Mouse (Mus musculus) kidney, postnatal 0 days (tissue): Measurements from ENCODE around the gene Foxo6. TPM values are rescaled to one million over a fixed set of nuclear protein-coding genes. Genes with fewer than 3 reads are reported as not detected.

ENCODE experiments used
- ATAC-seq: fragments of 200-750 bp; cut with Nextera tagmentation; replicated peaks from 2 replicates; pipeline ENCODE4 v1.8.0; 2017; ENCODE audit warnings: low read depth, moderate number of reproducible peaks, moderate TSS enrichment, moderate library complexity; ENCODE audit not compliant: low FRiP score
- DNase-seq: peaks from one replicate; pipeline ENCODE4 v3.0.0-alpha.2; 2016; ENCODE audit warnings: low spot score
- H3K27ac ChIP-seq: fragments of 300-500 bp; sonication (generic); 2 replicates; pipeline ENCODE4 v1.5.1; 2014; ENCODE audit warnings: mild to moderate bottlenecking
- H3K27me3 ChIP-seq: fragments of 300-500 bp; sonication (generic); 2 replicates; pipeline ENCODE4 v1.6.1; 2014; ENCODE audit warnings: low read length, mixed read lengths; ENCODE audit not compliant: insufficient read depth
- H3K36me3 ChIP-seq: fragments of 300-500 bp; sonication (generic); 2 replicates; pipeline ENCODE4 v1.6.1; 2014; ENCODE audit warnings: low read length, mixed read lengths; ENCODE audit not compliant: insufficient read depth
- H3K4me1 ChIP-seq: fragments of 300-500 bp; sonication (generic); replicated peaks from 2 replicates; pipeline ENCODE4 v1.6.1; 2014; ENCODE audit warnings: antibody characterized with exemption, low read length, mixed read lengths; ENCODE audit not compliant: insufficient read depth
- H3K4me2 ChIP-seq: fragments of 300-500 bp; sonication (generic); 2 replicates; pipeline ENCODE4 v1.6.1; 2014; ENCODE audit warnings: mild to moderate bottlenecking, low read length, moderate library complexity, mixed read lengths
- H3K4me3 ChIP-seq: fragments of 300-500 bp; sonication (generic); replicated peaks from 2 replicates; pipeline ENCODE4 v1.5.1; 2014; ENCODE audit warnings: low read depth, low read length
- H3K9ac ChIP-seq: fragments of 300-500 bp; sonication (generic); 2 replicates; pipeline ENCODE4 v1.6.1; 2014; ENCODE audit warnings: low read depth, low read length
- H3K9me3 ChIP-seq: fragments of 300-500 bp; sonication (generic); replicated peaks from 2 replicates; pipeline ENCODE4 v1.6.1; 2016; ENCODE audit warnings: low read length, inconsistent platforms, mixed read lengths
- CTCF ChIP-seq: IDR thresholded peaks from 2 replicates; pipeline ENCODE4 v1.5.1; 2016; ENCODE audit warnings: antibody characterized with exemption, low read depth, mild to moderate bottlenecking, moderate library complexity
- WGBS: fragments of 180-500 bp; shearing (Covaris S2); extraction: QIAGEN DNeasy Blood & Tissue Kit; methylation state at CpG from one replicate; pipeline ENCODE4 v1.1.7; 2014; 5-methylcytosine and 5-hydroxymethylcytosine counted together
- polyA plus RNA-seq: library from polyadenylated mRNA; unstranded; fragments of >200 nt; fragmentation: Nextera tagmentation; extraction: Ambion mirVana; gene quantifications from 2 replicates; pipeline ENCODE4 v1.2.1, GENCODE M21; 2015

Gene Foxo6
- polyA plus RNA-seq, 1 experiment from 2014 or later = 0.11 TPM

- H3K4me1 ChIP-seq = no peaks in the 10 kb centered on the region; the same call in 1 of the 2 replicates
- peak; percentile 33 for ATAC-seq
These were observed 55.2 kb downstream of the Foxo6 start for GRCm38 (mm10) chr4:120231982-120232381.

GRCm38 (mm10) chr4:120230256-120230649 is 56.9 kb downstream of the Foxo6 start:
- Histone ChIP-seq H3K4me2 (no peak overlapping the region), H3K9me3 (no peaks in the 10 kb centered on the region), H3K27me3 (no peaks in the 10 kb centered on the region), H3K4me1 (no peaks in the 10 kb centered on the region; the same call in 1 of the 2 replicates), H3K4me3 (no peak overlapping the region), H3K36me3 (no peaks in the 10 kb centered on the region), H3K9ac (no peak overlapping the region), H3K27ac (no peak overlapping the region)
- DNase-seq (peak; percentile 86), ATAC-seq (peak; percentile 77)
- 17% methylated on average over 6 of the region's 6 CpGs for WGBS
- TF ChIP-seq CTCF = peak; percentile 100

More at GRCm38 (mm10) chr4:120231982-120232381, 55.2 kb downstream of the Foxo6 start:
- Histone ChIP-seq H3K4me2 (no peak overlapping the region), H3K27ac (no peak overlapping the region), H3K9me3 (no peaks in the 10 kb centered on the region), H3K36me3 (no peaks in the 10 kb centered on the region), H3K27me3 (no peaks in the 10 kb centered on the region), H3K9ac (no peak overlapping the region), H3K4me3 (no peak overlapping the region)
- 27% methylated on average over 4 of the region's 4 CpGs for WGBS
- peak; percentile 13; the same call in 1 of the 2 replicates for TF ChIP-seq CTCF
- peak; percentile 82 for DNase-seq

DNA sequence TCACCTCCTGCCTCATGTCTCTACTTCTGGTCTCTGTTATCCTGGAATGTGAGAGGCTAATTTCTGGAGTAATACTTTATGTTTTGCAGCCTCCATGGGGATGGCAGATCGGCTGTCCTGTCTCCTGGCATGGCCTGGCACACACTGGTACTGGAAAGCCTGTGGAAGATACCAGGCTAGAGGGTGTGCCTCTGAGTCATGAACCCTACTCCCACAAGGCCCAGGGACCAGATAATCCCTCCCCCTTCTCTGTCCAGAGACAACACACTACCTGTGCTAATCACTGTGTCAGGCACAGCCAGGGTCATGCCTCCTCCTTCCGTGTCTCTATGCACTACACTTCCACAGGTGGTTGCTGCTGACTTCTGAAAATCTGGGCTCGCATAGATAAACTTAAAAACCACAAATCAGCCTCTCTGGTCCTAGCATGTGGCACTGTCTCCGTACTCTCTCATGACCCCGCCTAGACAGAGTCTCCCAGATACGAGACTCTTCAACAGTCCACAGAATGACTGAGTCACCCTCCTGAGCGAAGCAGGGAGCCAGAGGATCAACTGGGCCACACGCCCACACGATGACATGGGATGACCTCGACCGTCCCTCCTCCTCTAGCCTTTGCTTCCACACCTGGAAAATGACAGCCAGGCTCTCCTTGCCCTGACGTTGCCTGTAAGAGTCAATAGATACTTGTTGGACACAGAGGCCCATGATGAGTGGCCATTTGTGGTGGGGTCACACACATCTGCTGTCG is 57.5 kb downstream of the Foxo6 start:
- H3K4me3 ChIP-seq = no peak overlapping the region
- no peaks in the 10 kb centered on the region for H3K9me3 ChIP-seq
- H3K36me3 ChIP-seq = no peaks in the 10 kb centered on the region
- H3K4me2 ChIP-seq = no peak overlapping the region
- H3K27ac ChIP-seq = no peak overlapping the region
- ATAC-seq (no peak), DNase-seq (no peak)
- H3K27me3 ChIP-seq = no peaks in the 10 kb centered on the region
- 68% methylated on average over 13 of the region's 13 CpGs for WGBS
- no peaks in the 10 kb centered on the region; the same call in 1 of the 2 replicates for H3K4me1 ChIP-seq
- no peak for TF ChIP-seq CTCF
- H3K9ac ChIP-seq = no peak overlapping the region

GRCm38 (mm10) chr4:120228613-120229012 is 58.5 kb downstream of the Foxo6 start:
- WGBS = 91% methylated on average over 3 of the region's 3 CpGs

GRCm38 (mm10) chr4:120227224-120227623 is 59.9 kb downstream of the Foxo6 start:
- H3K4me1 ChIP-seq = no peaks in the 10 kb centered on the region; the same call in 1 of the 2 replicates
- no peak overlapping the region for H3K9ac ChIP-seq
- 45% methylated on average over 2 of the region's 2 CpGs for WGBS
- DNase-seq = no peak
- no peaks in the 10 kb centered on the region for H3K36me3 ChIP-seq
- H3K4me2 ChIP-seq = no peak overlapping the region
- no peaks in the 10 kb centered on the region for H3K9me3 ChIP-seq
- no peak overlapping the region for H3K4me3 ChIP-seq
- ATAC-seq = no peak
- no peak; the same call in 1 of the 2 replicates for TF ChIP-seq CTCF
- H3K27me3 ChIP-seq = no peaks in the 10 kb centered on the region
- H3K27ac ChIP-seq = no peak overlapping the region

More at GRCm38 (mm10) chr4:120228613-120229012, 58.5 kb downstream of the Foxo6 start:
- Histone ChIP-seq H3K9ac (no peak overlapping the region), H3K4me1 (no peaks in the 10 kb centered on the region; the same call in 1 of the 2 replicates), H3K27me3 (no peaks in the 10 kb centered on the region), H3K4me3 (no peak overlapping the region), H3K9me3 (no peaks in the 10 kb centered on the region), H3K36me3 (no peaks in the 10 kb centered on the region), H3K4me2 (no peak overlapping the region), H3K27ac (no peak overlapping the region)
- DNase-seq (no peak), ATAC-seq (no peak)
- TF ChIP-seq CTCF = no peak

DNA sequence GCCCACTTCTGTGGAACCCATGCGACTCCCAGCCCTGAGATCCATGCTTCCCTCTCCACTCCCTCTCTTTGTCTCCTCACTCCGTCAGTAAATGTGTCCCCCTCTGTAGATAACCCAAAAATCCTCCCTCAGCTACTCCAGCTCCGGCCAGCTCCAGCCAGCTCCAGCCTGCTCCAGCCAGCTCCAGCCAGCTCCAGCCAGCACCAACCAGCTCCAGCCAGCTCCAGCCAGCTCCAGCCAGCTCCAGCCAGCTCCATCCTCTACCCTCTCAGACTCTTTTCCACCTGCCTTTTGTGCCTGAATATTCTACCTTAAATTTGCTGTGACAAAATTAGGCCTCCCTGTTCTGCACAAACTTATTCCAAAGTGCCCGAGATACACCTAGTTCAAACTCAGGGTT is 60.5 kb downstream of the Foxo6 start:
- H3K4me3 ChIP-seq = no peak overlapping the region
- TF ChIP-seq CTCF = no peak
- no peak overlapping the region for H3K27ac ChIP-seq
- DNase-seq (no peak), ATAC-seq (no peak)
- no peak overlapping the region for H3K9ac ChIP-seq
- H3K4me2 ChIP-seq = no peak overlapping the region
- WGBS = 63% methylated on average over 4 of the region's 4 CpGs
- H3K4me1 ChIP-seq = no peaks in the 10 kb centered on the region; the same call in 1 of the 2 replicates
- H3K36me3 ChIP-seq = no peaks in the 10 kb centered on the region
- H3K9me3 ChIP-seq = no peaks in the 10 kb centered on the region
- H3K27me3 ChIP-seq = no peaks in the 10 kb centered on the region
